Mouse (Mus musculus) heart, embryonic 14.5 days (tissue): Measurements from ENCODE around the gene Slc38a8. TPM values are rescaled to one million over a fixed set of nuclear protein-coding genes. Genes with fewer than 3 reads are reported as not detected.

Experiments
- ATAC-seq: fragments of 200-750 bp; cut with Nextera tagmentation; 2 replicates; pipeline ENCODE4 v1.8.0; 2017; ENCODE audit warnings: low read depth, moderate TSS enrichment; ENCODE audit not compliant: insufficient number of reproducible peaks, insufficient read depth, low FRiP score
- H3K27ac ChIP-seq, 2 experiments: fragments of 200-500 bp in 1 of 2; fragments of 300-500 bp in 1 of 2; sonication (generic) in 1 of 2; replicated peaks in 1 of 2; 2 replicates each; pipeline ENCODE4 v1.5.1; 2012 to 2014; ENCODE audit warnings: low read depth in 2 of 2, low read length in 2 of 2, control low read depth in 1 of 2, mild to moderate bottlenecking in 1 of 2, mixed read lengths in 1 of 2; ENCODE audit not compliant: control insufficient read depth in 1 of 2, insufficient read depth in 1 of 2
- H3K27me3 ChIP-seq: fragments of 300-500 bp; sonication (generic); 2 replicates; pipeline ENCODE4 v1.6.1; 2014; ENCODE audit warnings: mild to moderate bottlenecking, low read length, control low read depth; ENCODE audit not compliant: control insufficient read depth, insufficient read depth
- H3K36me3 ChIP-seq: fragments of 300-500 bp; sonication (generic); 2 replicates; pipeline ENCODE4 v1.6.1; 2014; ENCODE audit warnings: mild to moderate bottlenecking, control low read depth, low read length, mixed read lengths; ENCODE audit not compliant: control insufficient read depth, insufficient read depth
- H3K4me1 ChIP-seq, 2 experiments: fragments of 200-500 bp in 1 of 2; fragments of 300-500 bp in 1 of 2; sonication (generic) in 1 of 2; 2 replicates each; pipeline ENCODE4 v1.6.1; 2012 to 2014; ENCODE audit warnings: low read length in 2 of 2, control low read depth in 1 of 2, mixed read lengths in 1 of 2; ENCODE audit not compliant: control insufficient read depth in 2 of 2, insufficient read depth in 2 of 2
- H3K4me2 ChIP-seq: fragments of 300-500 bp; sonication (generic); 2 replicates; pipeline ENCODE4 v1.6.1; 2014; ENCODE audit warnings: mild to moderate bottlenecking, low read length
- H3K4me3 ChIP-seq, 2 experiments: fragments of 200-500 bp in 1 of 2; fragments of 300-500 bp in 1 of 2; sonication (generic) in 1 of 2; 2 replicates each; pipeline ENCODE4 v1.5.1; 2012 to 2014; ENCODE audit warnings: low read length in 2 of 2, mild to moderate bottlenecking in 2 of 2, control low read depth in 1 of 2, low read depth in 1 of 2, moderate library complexity in 1 of 2; ENCODE audit not compliant: control insufficient read depth in 1 of 2, insufficient read depth in 1 of 2
- H3K9ac ChIP-seq: fragments of 300-500 bp; sonication (generic); 2 replicates; pipeline ENCODE4 v1.6.1; 2014; ENCODE audit warnings: mild to moderate bottlenecking, low read length
- H3K9me3 ChIP-seq: fragments of 300-500 bp; sonication (generic); 2 replicates; pipeline ENCODE4 v1.6.1; 2016; ENCODE audit warnings: low read length, control low read depth; ENCODE audit not compliant: control insufficient read depth
- WGBS: fragments of 180-500 bp; shearing (Covaris S2); extraction: QIAGEN DNeasy Blood & Tissue Kit; methylation state at CpG from one replicate; pipeline ENCODE4 v1.1.7; 2014; 5-methylcytosine and 5-hydroxymethylcytosine counted together
- polyA plus RNA-seq: library from polyadenylated mRNA; unstranded; fragments of >200 nt; fragmentation: Nextera tagmentation; extraction: Ambion mirVana; gene quantifications from 2 replicates; pipeline ENCODE4 v1.2.1, GENCODE M21; 2014

Slc38a8 gene
- polyA plus RNA-seq, 1 experiment from 2014 or later: not detected

DNA sequence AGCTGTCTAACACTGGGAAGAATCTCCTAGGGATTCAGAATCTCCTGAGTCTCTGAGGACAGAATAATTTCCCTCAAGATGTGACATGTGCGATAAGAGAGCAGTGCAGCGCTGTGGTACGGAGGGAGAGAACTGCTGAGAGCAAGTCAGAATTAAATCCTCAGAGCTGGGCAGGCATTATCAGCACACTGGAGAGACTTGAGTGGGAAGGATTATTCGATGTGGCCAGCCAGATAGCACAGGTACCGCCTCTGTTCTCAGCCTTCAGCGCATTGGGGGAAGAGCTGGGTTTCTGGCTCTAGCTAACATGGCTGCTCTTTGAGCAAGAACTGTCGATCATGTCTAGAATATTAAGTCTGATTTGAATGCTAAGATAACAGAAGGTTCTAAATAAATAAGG, 10.2 kb upstream of the Slc38a8 start:
- 61% methylated on average over 7 of the region's 7 CpGs for WGBS
- Histone ChIP-seq H3K4me1 (no peaks in the 10 kb centered on the region), H3K27ac (no peak overlapping the region), H3K36me3 (peaks cover 97% of the 10 kb centered on the region), H3K4me2 (no peak overlapping the region), H3K9me3 (no peaks in the 10 kb centered on the region), H3K4me3 (no peak overlapping the region), H3K27me3 (no peaks in the 10 kb centered on the region), H3K9ac (no peak overlapping the region)
- ATAC-seq: no peak

DNA sequence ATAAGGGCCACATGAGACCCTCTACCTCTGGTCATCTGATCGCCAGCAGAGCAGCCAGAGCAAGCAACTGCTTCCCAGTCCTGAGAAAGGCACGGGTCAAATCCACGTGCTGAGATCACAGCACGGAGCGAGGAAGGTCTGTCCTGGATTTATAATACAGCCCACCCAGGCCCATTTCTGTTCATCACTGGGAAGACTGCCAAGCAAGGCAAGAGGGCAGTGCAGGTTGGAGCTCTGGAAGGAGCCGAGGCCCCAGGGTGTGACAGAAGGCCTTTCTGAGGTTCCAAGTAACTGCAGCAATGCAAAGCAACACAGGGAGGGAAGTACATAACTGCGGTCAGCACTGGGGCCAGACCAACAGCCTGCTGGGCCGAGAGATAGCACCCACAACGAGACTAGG, 9.0 kb upstream of the Slc38a8 start:
- ATAC-seq: no peak
- Histone ChIP-seq H3K27me3 (no peaks in the 10 kb centered on the region), H3K9me3 (no peaks in the 10 kb centered on the region), H3K36me3 (peaks cover 90% of the 10 kb centered on the region), H3K4me1 (peaks cover 0 to 4% of the 10 kb centered on the region in 2 experiments; a peak in 2 of 4 replicates), H3K4me3 (no peak overlapping the region), H3K27ac (no peak overlapping the region), H3K9ac (no peak overlapping the region), H3K4me2 (no peak overlapping the region)
- 79% methylated on average over 9 of the region's 9 CpGs for WGBS

DNA sequence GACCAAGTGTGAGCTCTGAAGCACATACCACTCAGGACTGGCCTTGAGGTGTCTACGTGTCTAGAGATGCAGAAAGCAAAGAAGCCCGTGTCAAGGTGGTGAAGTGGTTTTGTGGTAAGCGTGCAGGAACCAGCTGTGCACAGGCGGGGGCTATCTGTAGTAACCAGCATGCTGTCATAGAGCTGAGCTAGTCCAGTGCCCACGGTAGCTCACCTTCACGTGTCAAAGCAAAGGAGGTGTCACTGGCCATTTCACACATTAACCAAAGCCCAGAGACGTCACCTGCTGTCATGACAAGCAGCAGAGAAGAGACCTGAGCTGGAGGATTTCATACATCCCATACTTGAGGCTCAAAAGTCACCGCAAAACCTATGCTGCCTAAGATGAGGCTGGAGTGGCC, 4.6 kb upstream of the Slc38a8 start:
- WGBS: 65% methylated on average over 8 of the region's 8 CpGs
- no peak for ATAC-seq
- Histone ChIP-seq H3K4me1 (peaks cover 9 to 11% of the 10 kb centered on the region in 2 experiments; a peak in 3 of 4 replicates), H3K36me3 (peaks cover 47% of the 10 kb centered on the region), H3K4me2 (no peak overlapping the region), H3K27me3 (peaks cover 3% of the 10 kb centered on the region; the same call in 1 of the 2 replicates), H3K9me3 (no peaks in the 10 kb centered on the region), H3K27ac (no peak overlapping the region), H3K4me3 (no peak overlapping the region), H3K9ac (no peak overlapping the region)

DNA sequence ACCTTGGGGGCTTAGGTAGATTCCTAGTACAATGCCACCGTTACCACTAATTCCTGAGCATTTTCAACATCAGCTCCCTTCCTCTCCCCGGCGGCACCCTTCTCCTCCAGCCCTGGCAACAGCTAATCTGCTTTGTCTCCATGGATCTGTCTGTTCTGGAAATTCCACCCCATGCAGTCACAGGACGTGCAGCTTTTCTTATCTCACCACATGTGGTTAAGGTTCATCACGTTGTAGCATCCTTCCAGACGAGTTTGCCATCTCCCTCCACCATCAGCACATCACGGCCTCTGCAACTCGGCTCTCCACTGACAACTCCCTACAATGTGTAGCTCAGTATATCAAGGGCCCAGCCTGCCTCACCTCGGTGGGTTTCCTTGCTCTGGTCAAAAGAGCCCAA, 4.0 kb upstream of the Slc38a8 start:
- Histone ChIP-seq H3K9ac (no peak overlapping the region), H3K4me2 (no peak overlapping the region), H3K27me3 (peaks cover 3% of the 10 kb centered on the region; the same call in 1 of the 2 replicates), H3K4me3 (no peak overlapping the region), H3K27ac (no peak overlapping the region), H3K4me1 (peaks cover 9 to 11% of the 10 kb centered on the region in 2 experiments; a peak in 3 of 4 replicates), H3K9me3 (no peaks in the 10 kb centered on the region), H3K36me3 (peaks cover 42% of the 10 kb centered on the region)
- 27% methylated on average over 9 of the region's 9 CpGs for WGBS
- ATAC-seq: no peak

DNA sequence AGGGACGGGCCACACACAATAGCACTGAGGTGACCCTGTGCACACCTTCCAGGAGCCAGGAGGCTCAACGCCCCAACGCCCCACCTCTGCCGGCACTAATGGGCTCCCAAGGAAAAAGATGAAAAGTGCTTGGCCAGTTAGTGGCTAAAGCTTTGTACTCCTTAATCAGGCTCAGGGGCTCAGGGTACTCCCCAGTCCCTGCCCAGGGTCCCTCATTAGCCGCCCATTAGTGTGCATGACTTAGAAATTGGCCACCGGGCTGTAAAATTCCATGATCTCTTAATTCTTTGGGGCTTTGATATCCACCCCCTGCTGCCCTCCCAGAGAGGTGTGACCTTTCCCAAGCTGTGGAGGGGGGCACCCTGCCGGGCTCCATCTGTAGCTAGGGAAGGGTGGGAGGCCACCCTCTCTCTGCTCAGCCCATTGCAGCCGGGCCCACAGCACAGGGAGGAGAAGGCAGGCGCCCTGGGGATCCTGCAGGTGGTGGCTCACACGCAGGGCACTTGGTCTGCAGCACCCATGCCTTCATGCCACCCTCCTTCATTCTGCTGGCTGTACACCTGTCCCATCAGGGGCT, 1.8 kb upstream of the Slc38a8 start:
- no peak for ATAC-seq
- WGBS: 53% methylated on average over 10 of the region's 10 CpGs
- peaks cover 20% of the 10 kb centered on the region for H3K36me3 ChIP-seq
- H3K27ac ChIP-seq: no peak overlapping the region
- H3K4me3 ChIP-seq: no peak overlapping the region
- no peak overlapping the region for H3K9ac ChIP-seq
- H3K4me1 ChIP-seq: peaks cover 9 to 11% of the 10 kb centered on the region in 2 experiments; a peak in 3 of 4 replicates
- H3K4me2 ChIP-seq: no peak overlapping the region
- no peaks in the 10 kb centered on the region for H3K9me3 ChIP-seq
- H3K27me3 ChIP-seq: peaks cover 3% of the 10 kb centered on the region; the same call in 1 of the 2 replicates

DNA sequence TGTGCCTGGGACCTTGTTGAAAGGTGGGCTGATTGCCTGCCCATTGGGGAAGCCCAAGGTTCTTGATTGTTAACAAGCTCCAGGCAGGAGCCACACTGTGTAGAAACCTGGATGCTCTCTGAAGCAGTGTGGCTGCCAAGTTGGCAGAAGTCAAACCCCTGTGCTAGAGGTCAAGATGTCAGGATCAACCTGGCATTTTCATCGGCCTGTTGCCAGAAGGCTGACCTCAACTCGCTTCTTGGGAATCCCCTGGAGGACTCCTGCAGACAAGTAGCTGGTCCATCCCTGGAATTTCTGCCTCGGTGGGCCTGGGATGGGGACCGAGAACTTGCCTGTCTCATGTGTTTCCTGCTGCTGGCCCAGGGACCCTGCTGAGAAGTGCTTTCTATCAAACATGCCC, 613 bp upstream of the Slc38a8 start:
- 32% methylated on average over 4 of the region's 4 CpGs for WGBS
- Histone ChIP-seq H3K4me2 (no peak overlapping the region), H3K9ac (no peak overlapping the region), H3K4me3 (no peak overlapping the region), H3K4me1 (peaks cover 9 to 11% of the 10 kb centered on the region in 2 experiments; a peak in 3 of 4 replicates), H3K27me3 (peaks cover 3% of the 10 kb centered on the region; the same call in 1 of the 2 replicates), H3K9me3 (no peaks in the 10 kb centered on the region), H3K36me3 (peaks cover 8% of the 10 kb centered on the region), H3K27ac (no peak overlapping the region)
- ATAC-seq: no peak

DNA sequence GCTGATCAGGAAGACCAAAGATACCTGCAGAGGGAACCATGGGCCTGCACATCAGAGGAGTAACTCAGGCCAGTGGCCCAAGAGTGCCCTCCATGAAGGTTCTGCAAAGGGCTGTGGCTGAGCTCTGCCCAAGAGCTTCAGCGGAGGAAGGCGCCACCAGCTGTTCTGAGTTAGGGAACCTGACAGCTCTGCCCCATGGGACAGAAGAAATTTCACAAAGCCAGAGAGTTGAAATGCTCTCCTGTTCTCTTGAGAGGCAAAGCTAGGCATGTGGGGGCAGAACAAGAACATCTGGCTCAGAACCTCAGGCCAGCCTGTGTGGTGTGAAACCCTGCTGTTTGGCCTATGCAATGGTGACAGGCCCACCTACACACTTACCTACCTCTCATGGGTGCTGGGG, 1.7 kb downstream of the Slc38a8 start:
- H3K4me3 ChIP-seq: no peak overlapping the region
- no peaks in the 10 kb centered on the region for H3K9me3 ChIP-seq
- H3K9ac ChIP-seq: no peak overlapping the region
- WGBS: 69% methylated on average over 2 of the region's 2 CpGs
- no peak overlapping the region for H3K4me2 ChIP-seq
- H3K27ac ChIP-seq: no peak overlapping the region
- peaks cover 3% of the 10 kb centered on the region; the same call in 1 of the 2 replicates for H3K27me3 ChIP-seq
- peaks cover 5 to 11% of the 10 kb centered on the region in 2 experiments; a peak in 2 of 4 replicates for H3K4me1 ChIP-seq
- no peaks in the 10 kb centered on the region for H3K36me3 ChIP-seq
- ATAC-seq: no peak

DNA sequence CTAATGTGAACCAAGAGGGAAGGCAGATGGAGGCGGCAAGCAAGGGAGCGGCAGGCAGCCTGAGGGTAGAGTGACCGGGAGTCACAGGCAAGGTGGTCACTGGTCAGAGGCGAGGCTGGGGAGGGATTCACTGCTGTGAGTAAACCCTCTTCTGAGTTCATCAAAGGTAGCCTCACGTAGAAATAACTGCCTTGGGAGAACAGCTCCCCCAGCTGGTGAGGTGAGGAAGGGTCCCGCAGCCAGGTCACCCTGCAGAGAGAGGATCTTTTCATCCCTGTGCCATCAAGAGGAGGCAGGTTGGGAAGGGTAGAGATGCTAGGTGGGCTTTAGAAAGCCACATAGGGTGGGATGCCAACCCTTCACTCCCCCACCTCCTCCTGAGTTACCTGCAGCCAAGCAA, 4.7 kb downstream of the Slc38a8 start:
- ATAC-seq: no peak
- Histone ChIP-seq H3K27ac (no peak overlapping the region), H3K4me1 (no peaks in the 10 kb centered on the region; a peak in 1 of 4 replicates), H3K36me3 (no peaks in the 10 kb centered on the region), H3K9me3 (no peaks in the 10 kb centered on the region), H3K9ac (no peak overlapping the region), H3K4me2 (no peak overlapping the region), H3K27me3 (peaks cover 11% of the 10 kb centered on the region; the same call in 1 of the 2 replicates), H3K4me3 (no peak overlapping the region)
- WGBS: 24% methylated on average over 6 of the region's 6 CpGs
